Mouse (Mus musculus) ovary, adult 18-20 months (tissue): ENCODE data around the gene Slco3a1.

Experiments used
- DNase-seq: peaks from one replicate; pipeline ENCODE4 v3.0.0; 2022; ENCODE audit warnings: low spot score, mixed read lengths

The Slco3a1 gene

DNA sequence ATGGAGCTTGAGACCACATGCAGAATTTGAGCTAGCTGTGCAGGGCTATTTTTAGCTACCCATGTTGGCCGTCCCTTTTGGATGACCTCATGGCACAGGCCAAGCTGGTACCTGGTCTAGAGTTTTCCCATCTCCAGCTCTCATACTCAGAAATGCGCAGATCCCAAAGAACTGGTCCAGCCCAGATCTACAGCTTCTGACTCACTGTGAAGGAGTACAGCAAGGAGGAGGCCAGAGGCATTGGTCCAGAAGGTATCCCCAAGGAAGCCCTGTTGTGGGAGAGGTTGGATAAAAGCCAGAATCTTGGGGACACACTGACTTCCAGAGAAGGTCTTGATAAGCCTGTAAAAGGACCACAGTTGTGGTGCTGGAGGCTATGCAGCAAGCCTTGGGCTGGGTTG is 172.7 kb downstream of the Slco3a1 start:
- peak; percentile 61 for DNase-seq

DNA sequence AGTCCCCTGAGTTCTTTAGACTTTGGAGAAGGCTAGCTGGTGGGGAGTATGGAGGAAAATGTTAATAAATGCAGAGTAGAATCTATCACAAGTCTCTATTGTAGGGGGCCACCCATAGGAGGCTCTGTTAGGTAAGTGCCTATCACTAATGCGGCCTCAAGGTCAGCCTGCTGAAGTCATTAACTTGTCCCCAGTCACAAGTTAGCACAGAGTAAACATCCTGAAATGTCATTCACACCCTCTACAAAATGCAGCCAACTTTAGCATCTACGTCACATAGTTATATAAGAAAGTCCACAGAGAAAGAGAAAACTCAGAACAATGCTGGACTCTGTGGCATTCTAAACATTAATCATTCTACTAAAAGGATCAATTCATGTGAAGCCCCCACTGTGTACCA is 173.5 kb downstream of the Slco3a1 start:
- DNase-seq, result no peak

DNA sequence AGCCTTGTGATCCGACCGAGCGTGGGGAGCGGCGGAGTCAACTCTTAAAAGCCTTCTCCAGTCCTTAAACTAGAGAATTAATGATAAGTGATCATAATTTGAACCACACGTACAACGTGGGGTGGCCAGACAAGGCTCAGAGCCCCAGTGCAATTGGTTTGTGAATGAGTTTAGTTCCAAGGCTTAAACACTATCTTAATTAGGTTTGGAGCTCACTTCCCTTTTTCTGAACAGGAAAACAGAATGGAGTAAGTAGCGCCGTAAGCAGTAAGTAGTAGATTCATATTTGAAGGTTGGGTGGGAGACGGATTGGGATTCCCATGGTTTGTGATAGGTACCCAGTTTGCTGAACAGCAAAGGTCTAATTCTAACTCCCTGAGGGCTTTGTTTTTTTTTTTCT is 176.7 kb downstream of the Slco3a1 start:
- no peak for DNase-seq

DNA sequence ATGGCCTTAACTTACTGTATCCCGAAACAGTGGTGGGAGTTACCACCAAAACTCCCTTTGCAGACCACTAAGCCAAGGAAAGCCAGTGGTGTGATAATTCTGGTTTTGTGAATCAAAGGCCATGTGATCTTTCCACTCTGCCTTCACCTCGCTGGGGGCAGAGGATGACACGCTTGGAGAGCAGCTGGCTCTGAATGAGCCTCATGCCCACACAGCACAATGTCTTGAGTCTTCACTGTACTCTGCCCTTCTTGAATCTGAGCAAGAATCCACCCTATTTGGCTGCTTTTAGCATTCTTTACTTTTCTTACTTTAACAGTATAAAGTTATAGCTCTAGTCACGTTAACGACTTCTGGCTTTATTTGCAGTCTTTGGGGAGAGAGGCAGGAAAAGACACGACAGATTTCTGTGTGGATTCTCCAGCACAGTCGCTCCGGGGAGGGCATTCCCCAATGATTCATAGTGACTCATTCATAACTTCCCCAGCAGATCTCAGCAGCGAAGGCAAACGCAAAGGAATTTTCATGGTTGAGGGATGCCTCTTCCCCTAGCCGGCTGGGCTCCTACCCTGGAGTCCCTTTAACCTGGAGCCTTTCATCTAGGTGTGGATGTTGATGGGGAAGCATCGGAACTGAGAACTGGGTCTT is 178.1 kb downstream of the Slco3a1 start:
- DNase-seq, result no peak

DNA sequence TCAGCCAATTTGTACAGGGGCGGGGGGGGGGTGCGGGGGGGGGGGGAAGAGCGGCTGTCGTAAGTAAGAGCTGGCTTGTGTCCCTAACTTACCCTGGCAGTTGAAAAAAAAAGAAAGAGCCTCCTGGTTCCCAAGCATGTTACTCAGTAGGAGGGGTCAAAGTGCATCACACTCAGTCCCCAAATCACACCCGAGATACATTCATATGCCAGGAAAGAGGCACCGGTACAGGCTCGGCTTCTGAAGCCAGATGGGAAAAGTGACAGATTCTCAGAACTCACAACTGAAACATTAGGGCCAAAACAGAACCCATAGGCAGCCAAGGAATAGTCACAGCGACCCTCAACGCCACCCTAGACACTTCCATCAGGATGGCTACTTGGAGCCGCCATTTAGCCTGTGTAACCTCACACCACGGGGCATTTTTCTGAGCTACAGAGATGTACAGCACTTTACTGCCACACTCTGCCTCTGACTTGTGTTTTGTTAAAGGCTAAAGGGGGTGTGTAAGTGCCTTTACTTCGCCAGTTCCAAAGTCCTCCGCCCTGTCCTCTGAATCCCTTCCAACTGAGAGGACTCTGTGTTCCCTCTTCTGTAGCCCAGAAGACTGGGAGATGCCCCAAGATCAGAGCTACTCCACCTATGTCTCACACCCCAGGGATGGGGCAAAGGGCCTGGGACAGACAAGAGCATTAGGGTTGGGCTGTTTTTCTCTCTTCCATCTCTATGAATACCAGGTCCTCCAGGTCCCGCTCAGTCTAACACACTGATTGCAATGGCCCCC is 179.2 kb downstream of the Slco3a1 start:
- no peak for DNase-seq

DNA sequence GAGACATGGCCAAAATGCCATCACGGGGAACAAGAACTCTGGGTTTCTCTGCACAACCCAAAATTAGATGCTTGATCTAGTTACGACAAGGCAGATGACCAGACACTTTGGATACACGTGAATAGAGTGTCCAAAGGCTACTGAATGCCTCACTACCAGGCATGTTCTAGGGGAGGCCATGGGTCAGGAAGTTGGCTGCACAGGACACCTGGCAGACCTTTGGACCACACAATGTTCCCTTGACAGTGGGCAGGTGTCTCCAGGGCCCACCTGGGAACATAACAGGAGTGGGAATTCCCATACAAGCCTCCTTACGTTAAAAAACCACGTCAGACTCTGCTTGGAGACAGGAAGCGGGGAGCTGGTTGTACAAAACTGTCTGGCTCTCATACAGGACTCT is 181.5 kb downstream of the Slco3a1 start:
- DNase-seq, result no peak

DNA sequence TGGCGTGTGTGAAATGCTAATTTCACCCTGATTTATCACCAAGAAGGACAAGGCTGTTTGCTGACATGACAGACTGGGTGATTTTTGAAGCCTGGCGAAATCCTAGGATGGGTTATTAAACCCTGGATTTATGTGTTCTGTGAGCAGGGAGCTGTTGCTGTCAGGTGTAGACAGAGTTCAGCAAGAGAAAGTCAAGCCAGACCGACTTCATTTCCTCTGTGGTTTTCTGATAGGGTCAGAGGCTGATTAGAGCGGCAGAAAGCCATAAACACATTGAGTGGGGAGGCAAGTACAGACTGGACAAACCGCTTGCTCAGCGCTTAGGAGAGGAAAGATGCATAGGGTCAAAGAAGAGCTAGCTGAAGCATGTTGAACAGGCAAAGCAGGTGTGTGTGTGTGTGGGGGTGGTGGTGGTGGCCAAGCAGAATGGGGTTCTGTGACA is 182.4 kb downstream of the Slco3a1 start:
- no peak for DNase-seq

DNA sequence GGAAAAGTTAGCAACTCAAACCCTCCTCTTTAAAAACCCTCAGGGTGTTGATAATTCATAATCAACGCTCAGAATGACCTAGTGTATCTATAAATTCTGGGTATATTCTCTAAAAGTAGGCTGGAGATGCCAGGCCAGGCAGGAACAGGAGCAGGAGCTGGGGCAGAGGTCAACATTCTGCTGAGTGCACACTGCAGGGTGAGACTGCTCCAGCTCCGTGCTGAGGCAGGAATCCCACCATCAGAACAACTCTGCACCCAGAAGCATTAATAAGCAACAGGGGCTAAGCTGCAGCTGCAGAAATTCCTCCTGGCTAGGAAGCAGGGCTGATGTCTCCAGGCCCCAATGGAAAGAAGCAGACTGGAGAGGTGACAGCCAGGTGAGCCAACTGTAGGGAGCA is 182.9 kb downstream of the Slco3a1 start:
- no peak for DNase-seq

DNA sequence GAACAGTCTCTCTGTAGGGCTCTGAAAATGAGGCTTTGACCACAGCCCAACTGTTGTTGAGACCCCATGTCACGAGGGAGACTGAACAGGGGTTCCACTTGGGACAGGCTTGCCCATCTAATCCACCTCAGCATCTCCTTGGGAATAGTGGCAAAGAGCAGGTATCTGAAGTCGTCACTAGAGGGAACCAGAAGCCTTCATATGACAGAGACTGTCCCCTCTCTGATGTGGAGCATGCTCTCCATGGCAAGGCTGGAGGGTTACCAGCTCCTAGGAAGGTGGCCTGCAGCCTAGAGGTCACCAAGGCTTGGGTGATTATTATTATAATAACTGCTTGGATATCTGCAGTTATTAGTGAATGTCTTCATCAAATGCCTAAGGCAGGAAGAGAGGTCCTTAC is 183.4 kb downstream of the Slco3a1 start:
- no peak for DNase-seq

DNA sequence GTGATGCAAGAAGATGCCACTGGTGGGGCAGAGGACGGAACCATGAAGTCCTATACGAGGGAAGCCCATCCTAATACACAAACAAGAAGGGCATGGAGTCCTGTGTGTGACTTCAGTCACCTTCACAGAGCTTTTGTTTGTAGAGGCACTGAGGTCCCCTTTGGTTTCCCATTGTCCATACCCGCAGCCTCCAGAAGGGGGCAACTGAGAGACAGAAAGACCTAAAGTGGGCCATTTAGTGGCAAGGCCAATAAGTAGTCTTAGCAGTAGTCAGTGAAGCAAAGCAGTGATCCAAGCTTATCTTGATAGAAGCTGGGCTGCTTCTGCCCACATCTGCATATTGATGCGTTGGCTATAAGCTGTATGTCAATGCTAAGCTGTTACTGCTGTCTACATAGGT is 184.9 kb downstream of the Slco3a1 start:
- DNase-seq, result no peak

DNA sequence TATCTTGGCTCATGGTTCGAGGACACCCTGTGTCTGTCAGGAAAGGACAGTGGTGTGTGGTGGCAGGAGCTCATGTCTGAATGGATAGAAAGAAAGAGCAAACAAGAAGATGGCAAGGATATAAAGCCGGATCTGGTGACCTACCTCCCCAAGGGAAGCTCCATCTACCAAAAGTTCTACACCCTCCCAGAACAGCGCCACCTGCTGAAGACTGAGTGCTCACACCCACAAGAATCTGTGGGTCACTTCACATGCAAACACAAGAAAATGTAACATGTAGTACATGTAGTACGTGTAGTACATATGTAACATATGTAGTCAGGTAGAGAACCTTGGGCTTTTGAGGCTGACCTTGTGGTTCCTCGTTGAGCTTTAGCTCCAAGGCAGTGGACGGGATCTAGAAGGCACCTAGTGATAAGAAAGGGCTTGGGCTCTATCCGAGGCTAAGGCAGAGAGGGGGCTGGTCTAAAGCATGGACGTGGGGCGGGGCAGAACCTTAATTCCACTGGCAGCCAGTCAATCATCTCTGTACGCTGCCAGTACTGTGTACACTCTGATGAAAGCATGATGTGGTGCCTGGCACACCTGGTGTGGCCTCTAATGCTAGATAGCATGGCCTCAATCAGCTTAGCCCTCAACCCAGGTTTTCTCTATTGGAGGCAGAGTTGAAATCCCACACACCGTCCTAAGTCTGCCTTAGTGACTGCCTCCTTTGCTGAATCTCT is 186.2 kb downstream of the Slco3a1 start:
- no peak for DNase-seq

DNA sequence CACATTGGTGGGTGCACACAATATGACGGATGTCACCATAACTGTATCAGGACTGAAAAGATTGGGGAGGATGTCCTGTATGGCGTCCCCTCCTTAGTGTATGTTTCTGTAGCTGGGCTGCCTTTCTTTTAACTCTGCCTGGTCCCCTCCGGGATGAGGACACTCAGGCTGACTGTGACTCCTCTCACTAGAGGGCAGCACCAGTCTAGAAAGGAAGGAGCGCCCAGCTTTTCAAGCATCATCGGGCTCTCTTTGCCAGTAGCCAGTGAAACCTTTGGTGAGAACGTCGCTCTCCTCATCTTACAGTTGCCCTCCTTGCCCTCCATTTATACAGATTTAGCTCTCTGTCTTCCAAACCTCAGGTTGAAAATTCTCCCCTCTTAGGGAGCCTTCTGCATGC is 187.2 kb downstream of the Slco3a1 start:
- DNase-seq, result no peak

DNA sequence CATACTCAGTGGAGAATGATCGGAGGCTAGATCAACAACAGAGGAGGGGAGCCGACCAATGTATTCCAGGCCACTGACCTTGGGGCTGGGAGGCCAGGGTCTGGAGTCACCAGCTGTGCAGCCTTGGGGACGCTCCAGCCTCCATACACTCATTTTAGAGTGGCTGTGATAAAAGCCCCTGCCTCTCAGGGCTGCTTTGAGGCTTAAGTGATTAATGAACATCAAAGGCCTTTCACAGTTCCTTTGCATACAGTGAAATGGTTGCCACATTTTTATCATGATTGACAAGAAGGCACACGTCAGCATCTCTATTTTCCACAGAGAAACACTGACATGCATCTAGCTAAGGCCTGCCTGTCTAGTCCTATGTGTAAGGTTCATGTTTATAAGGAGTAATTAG is 189.0 kb downstream of the Slco3a1 start:
- no peak for DNase-seq

DNA sequence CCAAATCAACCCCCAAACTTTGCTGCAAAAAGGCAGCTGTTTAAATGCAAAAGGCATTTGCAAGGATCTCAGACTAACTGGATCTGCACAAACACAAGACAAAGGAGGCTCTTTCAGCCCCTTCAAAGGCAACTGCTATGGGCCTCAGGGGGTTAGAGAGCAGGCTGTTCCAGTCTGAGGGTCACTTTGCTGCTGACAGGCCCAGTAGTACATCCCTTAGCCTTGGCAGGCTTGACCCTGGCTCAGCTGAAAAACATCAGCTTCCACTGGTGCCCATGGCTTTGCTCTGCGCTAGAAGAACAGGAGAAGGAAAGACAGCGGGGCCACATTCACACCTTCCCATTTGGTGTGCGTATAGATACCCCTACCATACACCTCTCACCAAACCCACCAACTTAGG is 189.6 kb downstream of the Slco3a1 start:
- DNase-seq, result peak; percentile 42

DNA sequence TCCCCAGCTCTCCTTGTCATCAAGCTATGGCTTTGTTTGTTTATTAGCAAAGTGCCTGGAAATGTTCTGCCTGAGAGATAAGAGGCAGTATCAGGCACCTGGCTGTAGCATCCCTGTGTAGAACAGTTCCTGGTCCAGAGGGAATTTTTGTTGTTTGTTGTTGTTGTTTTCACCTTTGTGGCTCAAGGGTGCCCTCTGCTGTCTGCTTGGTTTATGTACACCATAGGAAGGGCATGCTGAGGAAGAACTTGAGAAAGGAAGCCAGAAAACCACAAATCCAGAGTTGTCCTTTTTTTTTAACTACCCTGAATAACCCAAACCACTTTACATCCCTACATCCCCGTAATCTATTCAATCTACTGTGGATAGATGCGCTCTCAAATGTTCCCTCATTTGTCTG is 191.1 kb downstream of the Slco3a1 start:
- no peak for DNase-seq

DNA sequence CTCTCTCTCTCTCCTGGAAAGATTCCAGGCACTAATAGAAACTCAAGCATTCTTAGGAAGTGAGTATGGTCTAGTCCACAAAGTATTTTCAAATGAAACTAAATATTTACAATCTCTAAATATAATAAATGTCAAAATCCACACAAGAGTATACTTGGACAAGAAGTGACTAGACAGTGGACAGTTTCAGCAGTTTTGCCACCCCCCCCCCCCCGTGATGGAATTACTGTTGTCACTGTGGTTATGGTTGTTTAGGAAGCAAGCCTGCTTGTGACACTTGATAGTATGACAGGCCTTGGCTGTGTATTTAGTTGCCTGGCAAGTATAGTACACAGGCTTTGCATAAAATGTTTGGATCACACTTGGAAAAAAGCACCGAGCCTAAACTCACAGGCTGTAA is 192.9 kb downstream of the Slco3a1 start:
- DNase-seq, result no peak

DNA sequence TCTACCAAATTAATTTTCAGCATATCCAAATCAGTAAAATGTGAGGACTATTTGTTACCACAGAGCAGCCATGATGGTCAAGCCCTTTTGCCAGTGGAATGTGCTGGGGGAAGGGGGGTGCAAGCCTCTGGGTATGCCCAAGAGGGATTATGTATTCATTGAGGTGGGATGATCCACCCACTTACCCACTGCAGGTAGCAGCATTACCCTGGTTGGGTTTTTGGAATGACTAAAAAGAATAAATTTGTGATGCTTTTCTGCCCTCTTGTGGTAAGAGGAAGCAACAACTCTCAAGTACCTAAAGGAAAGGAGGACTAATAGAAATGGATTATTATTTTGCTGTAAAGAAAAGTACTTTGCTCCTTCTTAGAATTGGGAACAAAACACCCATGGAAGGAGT is 197.6 kb downstream of the Slco3a1 start:
- no peak for DNase-seq

DNA sequence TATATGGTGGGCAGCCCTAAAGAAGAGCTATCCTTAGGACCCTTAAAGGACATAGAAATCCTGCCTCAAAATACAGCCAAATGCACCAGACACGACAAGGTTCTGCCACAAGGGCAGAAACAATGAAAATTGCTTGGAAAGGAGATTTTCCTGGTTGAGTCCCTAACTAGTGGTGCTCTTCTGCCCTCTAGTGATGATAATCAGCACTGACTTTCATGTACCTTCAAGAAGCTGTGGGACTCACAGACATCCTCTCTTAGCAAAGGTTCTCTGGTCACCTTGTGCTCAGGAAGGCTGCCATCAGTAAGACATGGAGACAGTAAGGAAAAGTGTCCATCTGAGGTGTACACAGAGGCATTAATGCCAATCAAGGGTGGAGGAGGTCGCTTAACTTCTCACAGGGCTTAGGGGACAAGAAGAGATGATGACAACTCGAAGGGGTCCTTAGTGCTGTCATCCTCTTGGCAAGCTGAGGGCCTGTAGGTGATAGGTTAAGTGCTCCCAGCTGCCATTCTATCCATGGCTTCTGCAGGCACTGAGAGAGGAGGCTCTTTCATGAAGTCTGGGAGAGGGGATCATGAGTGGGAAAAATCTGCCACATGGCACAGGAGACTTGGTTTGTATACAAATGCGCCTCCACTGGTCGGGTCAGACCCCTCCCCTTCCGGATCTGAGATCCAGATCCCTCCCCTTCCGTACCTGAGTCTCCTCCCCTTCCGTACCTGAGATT is 199.9 kb downstream of the Slco3a1 start:
- no peak for DNase-seq

DNA sequence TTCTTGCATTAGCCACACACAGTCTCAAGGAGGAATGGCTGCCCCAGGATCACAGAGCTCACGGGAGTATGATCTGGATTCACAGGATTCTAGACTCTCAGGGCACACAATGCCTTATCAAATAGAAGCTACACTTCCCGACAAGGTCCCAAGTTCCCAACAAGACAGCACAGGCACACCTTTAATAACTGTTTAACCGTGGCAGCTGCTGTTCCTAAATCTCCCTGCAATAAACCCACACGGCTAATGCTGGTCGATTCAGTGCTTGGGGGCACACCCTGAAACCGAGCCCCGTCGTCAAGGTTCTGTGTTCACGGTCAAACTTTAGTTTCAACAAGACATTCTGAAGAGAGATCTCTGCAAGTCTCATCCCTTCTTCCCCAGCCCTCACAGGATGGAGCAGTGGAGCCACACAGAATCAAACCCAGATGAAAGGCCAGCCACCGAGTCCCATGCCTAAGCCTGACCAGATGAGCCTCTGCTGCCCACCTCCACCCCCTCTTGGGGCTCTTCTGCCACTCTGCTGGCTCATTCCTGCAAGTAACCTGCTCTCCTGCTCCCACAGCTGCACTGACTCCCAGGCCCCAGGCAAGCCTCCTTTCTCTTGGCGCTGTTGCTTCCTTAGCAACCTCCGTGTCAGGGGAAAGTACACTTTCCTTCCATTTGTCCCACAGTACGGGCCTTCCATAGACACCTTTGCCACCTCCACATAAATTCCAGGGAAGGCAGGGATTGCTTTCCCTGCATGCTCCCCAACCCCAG is 200.7 kb downstream of the Slco3a1 start:
- DNase-seq, result no peak

DNA sequence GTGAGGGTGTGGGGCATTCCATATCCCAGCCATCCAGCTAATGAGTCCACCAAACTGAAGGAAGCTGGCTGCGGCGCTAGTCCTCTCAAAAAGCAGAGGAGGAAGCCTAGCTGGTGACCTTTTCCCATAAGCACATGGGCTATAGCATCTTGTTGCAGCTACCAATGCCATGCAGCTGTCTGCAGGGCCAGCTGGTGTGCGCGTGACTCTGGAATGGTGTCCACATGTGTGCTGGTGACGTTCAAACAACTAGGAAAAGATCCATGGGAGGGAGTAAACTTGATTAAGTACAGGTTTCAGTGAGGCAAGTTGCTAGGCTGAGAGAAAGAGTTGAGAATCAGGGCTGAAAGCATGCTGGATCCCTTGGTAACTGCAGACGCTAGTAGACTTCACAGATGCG is 201.3 kb downstream of the Slco3a1 start:
- DNase-seq, result no peak

DNA sequence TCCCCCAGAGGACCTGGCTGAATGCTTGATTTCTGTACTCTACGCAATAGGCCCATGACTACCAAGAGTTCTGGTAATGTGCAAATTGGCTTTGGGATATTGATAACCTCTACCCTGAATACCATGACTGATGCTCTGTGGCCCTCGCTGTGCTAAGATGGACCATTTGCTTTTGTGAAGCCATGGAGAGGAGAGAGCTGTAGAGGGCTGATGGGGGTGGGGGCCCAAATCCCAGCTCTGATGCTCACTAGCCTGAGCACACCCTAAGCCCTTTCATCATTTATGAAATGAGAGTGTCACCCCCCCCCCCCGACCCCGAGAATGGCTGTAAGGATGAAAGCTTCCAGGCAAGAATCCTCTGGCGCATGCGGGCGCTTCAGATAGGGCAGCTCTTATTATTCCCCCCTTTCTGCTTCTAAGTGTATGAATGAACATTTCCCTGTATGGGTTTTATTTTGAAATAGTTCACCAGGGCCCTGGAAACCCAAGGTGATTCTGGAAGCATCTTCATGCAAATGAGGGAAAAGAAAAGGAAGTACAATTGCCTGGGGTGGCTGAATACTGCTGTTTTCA is 206.2 kb downstream of the Slco3a1 start:
- no peak for DNase-seq
